Mouse (Mus musculus) retina, postnatal 1 day (tissue): ENCODE measurements around the gene Actr3.

ENCODE experiments used
- DNase-seq: peaks from one replicate; pipeline ENCODE4 v3.0.0-alpha.2; 2012

Actr3 gene

GRCm38 (mm10) chr1:125350843-125351242 is 84.7 kb downstream of the Actr3 start:
- no peak for DNase-seq

GRCm38 (mm10) chr1:125345854-125346253 is 89.7 kb downstream of the Actr3 start:
- no peak for DNase-seq

- no peak for DNase-seq
Measured at GRCm38 (mm10) chr1:125345448-125345847, 90.1 kb downstream of the Actr3 start.

GRCm38 (mm10) chr1:125343105-125343504 is 92.4 kb downstream of the Actr3 start:
- DNase-seq: no peak
